Mouse (Mus musculus) cerebellum, postnatal 4 days (tissue): ENCODE data around the gene Sik3.
A peak's percentile ranks its signal among the peaks of the same experiment; 100 is the strongest.

ENCODE experiments used
- DNase-seq, 2 experiments: peaks; one replicate each; pipeline ENCODE4 v3.0.0; 2022; ENCODE audit warnings: low spot score in 2 of 2, mixed read lengths in 1 of 2

The Sik3 gene

DNA sequence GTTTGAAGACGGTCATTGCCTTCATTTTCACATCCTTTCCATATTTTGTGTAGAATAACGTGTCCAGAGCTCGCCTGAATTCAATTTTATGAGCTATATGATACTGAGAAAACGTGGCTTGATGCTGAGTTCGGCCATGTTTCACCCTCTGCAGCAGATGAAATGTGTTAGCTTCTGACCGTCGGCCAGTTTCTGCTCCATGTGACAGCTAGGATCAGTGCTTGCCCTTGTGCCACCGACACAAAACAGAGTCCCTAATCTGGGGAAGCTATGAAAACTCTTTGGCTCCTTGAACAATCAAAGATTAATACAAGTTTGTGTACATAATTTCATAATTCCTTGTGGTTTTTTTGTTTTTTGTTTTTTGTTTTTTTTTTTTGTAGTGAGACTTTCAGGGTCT lies 178.6 kb downstream of the Sik3 start:
- DNase-seq = no peak

DNA sequence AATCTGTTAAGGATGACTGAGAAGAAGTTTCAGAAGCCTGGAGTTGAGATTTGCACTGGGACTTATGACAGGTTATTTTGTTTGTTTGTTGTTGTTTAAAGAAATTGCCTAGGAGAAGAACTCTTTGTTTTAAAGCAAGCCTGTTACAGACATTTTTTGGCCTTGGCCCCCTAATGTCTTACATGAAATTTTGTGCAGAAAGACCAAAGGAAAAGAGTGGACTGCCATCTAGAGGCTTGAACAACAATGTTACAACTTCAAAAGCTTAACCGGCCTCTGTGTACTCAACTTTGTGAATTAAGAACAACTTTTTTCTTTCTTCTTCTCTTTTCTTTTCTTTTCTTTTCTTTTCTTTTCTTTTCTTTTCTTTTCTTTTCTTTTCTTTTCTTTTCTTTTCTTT lies 179.0 kb downstream of the Sik3 start:
- peak in 1 of 2 experiments; percentile 14 for DNase-seq

DNA sequence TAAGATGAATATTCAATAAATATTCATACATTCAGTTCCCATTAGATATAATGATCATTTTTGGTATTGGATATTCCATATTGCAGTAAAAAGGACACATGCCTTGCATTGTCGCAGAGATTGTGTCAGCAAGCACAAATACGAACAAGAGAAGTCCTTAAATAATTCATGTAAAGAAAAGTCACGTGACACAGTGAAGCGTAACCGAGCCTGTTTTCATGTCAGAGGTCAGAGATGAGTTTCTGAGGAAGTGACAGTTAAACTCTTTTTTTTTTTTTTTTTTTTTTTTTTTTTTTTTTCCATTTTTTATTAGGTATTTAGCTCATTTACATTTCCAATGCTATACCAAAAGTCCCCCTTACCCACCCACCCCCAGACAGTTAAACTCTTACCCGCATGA lies 180.0 kb downstream of the Sik3 start:
- DNase-seq = no peak

DNA sequence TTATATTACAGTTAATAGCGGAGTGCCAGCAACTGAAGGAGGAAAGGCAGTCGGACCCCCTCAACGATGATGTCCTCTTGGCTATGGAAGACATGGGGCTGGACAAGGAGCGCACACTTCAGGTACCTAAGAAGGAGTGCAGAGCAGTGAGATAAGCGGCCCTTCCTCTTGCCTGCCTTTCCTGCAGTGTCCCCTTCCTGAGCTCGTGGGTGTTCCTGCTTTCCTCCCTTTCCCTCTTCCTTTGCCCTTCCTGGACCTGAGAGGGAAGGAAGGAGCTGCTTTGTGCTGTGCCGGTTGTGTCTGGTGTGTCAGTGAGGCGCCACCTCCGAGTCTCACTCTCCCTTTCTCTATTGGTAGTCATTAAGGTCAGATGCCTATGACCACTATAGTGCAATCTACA lies 182.2 kb downstream of the Sik3 start:
- DNase-seq = no peak

DNA sequence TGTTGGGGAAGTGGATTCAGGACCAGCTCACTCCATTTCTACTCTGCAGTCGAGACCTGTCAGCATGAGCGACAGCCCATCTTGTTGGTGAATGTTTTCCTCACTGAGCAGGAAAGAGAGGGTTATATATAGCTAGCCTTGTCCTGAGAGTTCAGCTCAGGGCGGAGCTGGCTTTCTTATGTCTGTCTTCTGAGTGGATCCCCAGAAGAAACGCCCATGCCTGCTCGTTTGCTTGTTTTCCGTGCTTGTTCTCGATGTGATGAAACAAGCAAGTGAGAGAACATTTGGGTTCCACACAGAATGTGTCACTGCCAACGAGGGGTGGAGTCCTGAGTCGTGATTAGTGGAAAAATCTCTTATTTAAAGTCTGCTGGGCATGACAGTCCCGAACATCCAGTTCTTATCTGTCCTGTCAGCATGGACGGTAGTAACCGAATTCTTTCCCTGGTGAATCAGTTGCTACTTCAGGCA lies 184.1 kb downstream of the Sik3 start:
- DNase-seq = no peak

DNA sequence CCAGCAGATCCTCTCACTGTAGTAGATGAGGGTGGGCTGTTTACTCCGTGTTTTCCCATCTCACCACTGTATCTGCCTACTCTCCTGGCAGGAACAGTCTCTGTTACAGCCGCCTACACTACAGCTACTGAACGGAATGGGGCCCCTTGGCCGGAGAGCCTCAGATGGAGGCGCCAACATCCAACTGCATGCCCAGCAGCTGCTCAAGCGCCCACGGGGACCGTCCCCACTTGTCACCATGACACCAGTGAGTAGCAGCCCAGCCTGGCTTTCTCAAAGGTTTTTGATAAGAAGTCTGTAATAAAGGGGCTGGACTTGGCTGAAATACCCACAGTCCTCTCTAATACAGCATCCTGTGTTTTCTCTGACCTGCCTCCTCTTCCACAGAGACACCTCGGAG lies 185.8 kb downstream of the Sik3 start:
- no peak for DNase-seq

DNA sequence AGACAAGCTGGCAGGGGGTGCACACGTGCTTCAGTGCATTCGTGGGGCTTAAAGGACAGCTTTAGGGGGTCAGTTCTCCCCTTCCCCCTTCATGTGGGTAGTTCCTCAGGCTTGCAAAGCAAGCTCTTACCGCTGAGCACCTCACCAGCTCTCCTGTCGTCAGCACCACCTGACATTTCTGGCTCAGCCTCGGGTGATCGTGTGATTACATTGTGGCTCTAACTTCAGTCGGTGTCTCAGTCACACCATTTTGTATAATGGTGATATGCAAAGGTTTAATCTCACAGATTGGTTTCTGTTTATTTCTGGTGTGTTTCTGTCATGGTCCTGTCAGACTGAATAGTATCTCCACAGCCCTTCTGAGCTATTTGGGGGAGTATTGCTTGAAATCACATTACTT lies 186.3 kb downstream of the Sik3 start:
- DNase-seq = no peak

DNA sequence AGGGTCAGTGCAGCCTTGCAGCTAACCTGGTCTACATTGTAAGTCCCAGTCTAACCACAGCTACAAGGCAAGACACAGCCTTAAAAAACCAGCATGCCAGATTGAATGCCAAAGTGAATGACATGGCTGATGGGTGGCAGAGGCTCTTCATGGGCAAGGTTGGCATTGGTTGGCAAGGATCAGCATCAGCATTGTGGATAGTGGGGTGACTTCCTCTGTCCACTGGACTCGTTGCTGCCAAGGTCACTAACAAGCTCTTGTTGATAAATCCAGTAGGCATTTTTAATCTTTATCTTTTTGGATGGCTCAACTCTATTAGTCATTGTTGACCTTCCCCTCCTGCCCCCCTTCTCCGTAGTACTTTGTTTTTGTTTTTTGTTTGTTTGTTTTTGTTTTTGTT lies 187.0 kb downstream of the Sik3 start:
- DNase-seq = no peak

DNA sequence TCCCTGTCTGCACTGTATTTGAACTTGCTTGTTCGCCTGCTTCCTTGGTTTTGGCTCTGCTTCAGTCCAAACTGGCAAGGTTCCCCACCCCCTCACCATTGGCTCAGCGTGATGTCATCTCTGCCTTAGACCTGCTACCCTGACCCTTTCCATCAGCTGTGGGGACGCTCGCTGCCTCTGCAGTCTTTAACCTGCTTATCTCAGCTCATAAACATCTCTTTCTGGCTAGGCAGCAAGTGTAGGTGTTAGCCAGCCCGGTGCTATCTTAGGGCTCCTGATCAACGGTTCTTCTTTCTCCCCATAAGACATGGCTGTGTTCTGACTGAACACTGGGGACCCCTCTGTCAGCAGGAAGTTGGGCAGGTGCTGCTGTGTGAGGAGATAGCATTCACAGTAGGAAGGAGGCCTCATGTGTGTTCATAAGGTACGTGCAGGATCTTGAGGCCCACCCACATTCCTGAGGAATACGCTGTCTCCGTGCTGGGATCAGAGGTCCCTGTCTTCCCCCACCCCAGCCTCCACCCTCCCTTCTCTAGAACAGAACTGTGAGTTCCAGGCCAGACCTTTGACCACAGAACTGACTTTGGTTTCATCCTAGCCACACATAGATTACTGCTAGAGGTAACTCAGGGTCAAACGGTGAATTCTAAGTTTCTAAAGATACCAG lies 194.3 kb downstream of the Sik3 start:
- no peak for DNase-seq

GRCm38 (mm10) chr9:46207501-46207869 lies 194.9 kb downstream of the Sik3 start:
- no peak for DNase-seq

- DNase-seq = no peak
These were observed 195.9 kb downstream of the Sik3 start for GRCm38 (mm10) chr9:46208401-46208974.

DNA sequence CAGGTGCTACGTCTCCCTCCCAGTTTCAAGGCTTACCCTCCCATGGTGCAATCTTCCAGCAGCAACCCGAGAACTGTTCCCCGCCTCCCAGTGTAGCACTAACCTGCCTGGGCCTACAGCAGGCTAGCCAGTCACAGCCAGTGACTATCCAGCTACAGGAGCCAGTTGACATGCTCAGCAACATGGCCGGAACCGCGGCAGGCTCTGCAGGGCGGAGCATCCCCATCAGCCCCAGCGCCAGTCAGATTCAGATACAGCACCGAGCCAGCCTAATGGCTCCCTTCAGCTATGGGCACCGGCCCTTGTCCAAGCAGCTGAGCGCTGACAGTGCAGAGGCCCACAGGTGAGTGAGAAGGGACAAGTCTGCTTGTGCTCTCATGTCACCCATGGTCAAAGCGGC lies 197.9 kb downstream of the Sik3 start:
- DNase-seq = no peak

GRCm38 (mm10) chr9:46214276-46214675 lies 201.7 kb downstream of the Sik3 start:
- no peak for DNase-seq

GRCm38 (mm10) chr9:46214946-46215337 lies 202.3 kb downstream of the Sik3 start:
- no peak for DNase-seq

DNA sequence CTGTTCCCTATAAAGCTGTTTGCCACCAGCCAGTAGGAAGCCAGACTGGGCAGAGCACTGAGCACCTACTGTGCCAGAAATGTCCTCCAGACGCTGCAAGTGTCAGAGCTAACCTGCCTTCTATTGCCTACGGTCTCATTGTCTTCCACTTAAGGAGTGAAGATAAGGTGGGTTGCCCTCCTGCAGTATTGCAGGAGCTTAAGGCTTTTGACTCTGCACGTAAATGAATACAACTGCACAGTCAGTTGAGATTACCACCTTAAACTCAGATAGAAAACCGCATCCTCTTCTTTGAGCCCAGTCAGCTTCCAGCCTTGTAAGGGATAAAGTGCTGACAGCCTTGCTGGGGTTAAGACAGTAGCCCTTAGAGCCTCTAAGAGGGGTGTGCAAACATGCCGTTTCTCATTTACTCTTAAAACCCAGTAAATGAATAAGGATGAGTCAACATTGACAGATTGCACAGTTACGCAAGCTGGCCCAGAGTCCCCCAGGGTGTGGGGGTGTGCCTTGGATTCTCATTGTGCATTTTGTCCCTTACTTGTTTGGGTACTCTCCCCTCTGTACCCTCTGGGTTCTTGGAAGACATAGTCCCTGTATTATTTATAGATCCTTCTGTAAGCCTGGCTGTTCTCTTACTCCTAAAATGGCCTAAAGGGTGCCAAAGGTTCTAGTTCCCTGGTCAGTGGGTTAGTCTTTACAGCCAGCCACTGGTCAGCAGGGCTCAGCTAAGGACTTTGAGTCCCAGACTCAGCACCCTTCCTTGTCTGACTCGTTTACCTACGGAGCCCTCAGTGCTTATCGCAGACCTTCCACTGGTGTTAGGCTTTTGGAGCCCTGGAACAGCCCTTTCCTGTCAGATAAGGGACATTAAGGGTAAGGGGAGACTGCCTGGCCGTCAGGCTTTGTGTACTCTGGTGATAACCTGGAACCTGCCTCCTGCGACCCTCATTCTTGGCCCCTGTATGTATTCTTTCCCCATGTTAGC lies 203.0 kb downstream of the Sik3 start:
- no peak for DNase-seq

GRCm38 (mm10) chr9:46216744-46217470 lies 204.3 kb downstream of the Sik3 start:
- no peak for DNase-seq

DNA sequence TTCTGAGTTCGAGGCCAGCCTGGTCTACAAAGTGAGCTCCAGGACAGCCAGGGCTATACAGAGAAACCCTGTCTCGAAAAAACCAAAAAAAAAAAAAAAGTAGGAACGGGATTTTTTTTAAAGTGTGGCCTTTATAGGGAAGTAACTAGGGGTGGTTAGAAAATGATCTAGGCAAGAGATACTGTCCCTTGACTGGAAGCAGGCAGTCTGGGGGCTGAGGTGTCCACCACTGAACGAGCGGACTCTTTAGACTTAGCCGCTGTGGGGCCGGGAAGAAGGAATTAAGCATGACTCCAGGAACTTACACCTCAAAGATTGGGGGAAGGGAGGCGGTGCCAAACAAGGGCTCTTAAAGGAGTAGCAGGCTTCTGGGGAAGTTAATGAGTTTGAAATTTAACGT lies 205.6 kb downstream of the Sik3 start:
- no peak for DNase-seq

GRCm38 (mm10) chr9:46223090-46223489 lies 210.5 kb downstream of the Sik3 start:
- no peak for DNase-seq

GRCm38 (mm10) chr9:46224101-46224500 lies 211.5 kb downstream of the Sik3 start:
- no peak for DNase-seq

DNA sequence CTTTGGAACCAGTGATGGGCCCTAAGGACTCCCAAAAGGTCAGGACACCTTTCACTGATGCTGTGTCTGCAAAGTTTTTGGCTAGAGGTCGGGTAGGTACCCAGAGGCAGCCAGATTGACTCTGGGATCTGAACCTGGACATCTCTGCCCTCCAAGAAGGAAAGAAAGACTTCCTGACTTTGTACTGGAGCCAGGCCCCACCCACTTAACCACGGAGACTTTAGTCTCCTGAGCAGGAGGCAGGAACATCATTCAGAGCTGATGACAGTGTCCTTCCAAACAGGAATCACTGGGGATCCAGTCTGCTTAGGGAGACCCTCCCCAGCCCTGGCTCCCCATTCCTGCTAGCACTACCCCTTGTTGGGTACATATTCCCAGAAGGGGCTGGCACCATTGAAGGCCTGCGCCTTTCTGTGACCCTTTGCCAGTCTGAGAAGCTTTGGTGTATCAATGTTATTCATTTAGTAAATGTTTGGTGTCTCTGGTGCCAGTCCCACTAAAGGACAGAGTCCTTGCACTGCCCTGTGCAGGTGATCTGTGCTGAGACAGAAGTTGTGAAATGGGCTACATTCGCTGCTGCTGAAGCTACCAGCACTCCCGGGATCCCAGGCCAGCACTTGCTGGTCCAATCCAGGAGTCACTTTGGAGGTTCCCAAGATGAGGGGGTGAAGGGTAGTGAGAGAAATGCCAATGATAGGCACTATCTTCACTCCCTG lies 212.5 kb downstream of the Sik3 start:
- DNase-seq = no peak

GRCm38 (mm10) chr9:46227064-46227614 lies 214.5 kb downstream of the Sik3 start:
- DNase-seq = no peak
